Mouse (Mus musculus) hindbrain, embryonic 12.5 days (tissue): ENCODE measurements around the gene Erc2. TPM values are rescaled to one million over a fixed set of nuclear protein-coding genes. Genes with fewer than 3 reads are reported as not detected.

Experiments used
- ATAC-seq: fragments of 200-750 bp; cut with Nextera tagmentation; 2 replicates; pipeline ENCODE4 v1.8.0; 2017; ENCODE audit warnings: moderate TSS enrichment; ENCODE audit not compliant: low FRiP score
- H3K27ac ChIP-seq: fragments of 300-500 bp; sonication (generic); 2 replicates; pipeline ENCODE4 v1.5.1; 2016; ENCODE audit warnings: mild to moderate bottlenecking
- H3K27me3 ChIP-seq: fragments of 300-500 bp; sonication (generic); 2 replicates; pipeline ENCODE4 v1.6.1; 2016; ENCODE audit warnings: mild to moderate bottlenecking
- H3K36me3 ChIP-seq: fragments of 300-500 bp; sonication (generic); 2 replicates; pipeline ENCODE4 v1.6.1; 2016; ENCODE audit warnings: mild to moderate bottlenecking
- H3K4me1 ChIP-seq: fragments of 300-500 bp; sonication (generic); 2 replicates; pipeline ENCODE4 v1.6.1; 2016
- H3K4me2 ChIP-seq: fragments of 300-500 bp; sonication (generic); replicated peaks from 2 replicates; pipeline ENCODE4 v1.6.1; 2016; ENCODE audit warnings: mild to moderate bottlenecking
- H3K4me3 ChIP-seq: fragments of 300-500 bp; sonication (generic); 2 replicates; pipeline ENCODE4 v1.5.1; 2016; ENCODE audit warnings: mild to moderate bottlenecking
- H3K9ac ChIP-seq: fragments of 300-500 bp; sonication (generic); 2 replicates; pipeline ENCODE4 v1.6.1; 2016; ENCODE audit warnings: mild to moderate bottlenecking, moderate library complexity
- H3K9me3 ChIP-seq: fragments of 300-500 bp; sonication (generic); replicated peaks from 2 replicates; pipeline ENCODE4 v1.6.1; 2016; ENCODE audit warnings: mild to moderate bottlenecking
- WGBS: fragments of 180-500 bp; shearing (Covaris S2); methylation state at CpG from one replicate; pipeline ENCODE4 v1.1.7; 2016; 5-methylcytosine and 5-hydroxymethylcytosine counted together
- polyA plus RNA-seq: library from polyadenylated mRNA; unstranded; fragments of >200 nt; fragmentation: Nextera tagmentation; extraction: Ambion mirVana; gene quantifications from 2 replicates; pipeline ENCODE4 v1.2.1, GENCODE M21; 2016

Erc2 gene
- polyA plus RNA-seq, 1 experiment from 2014 or later: 36.0 TPM

- WGBS: 12% methylated on average over 27 of the region's 27 CpGs
- no peaks in the 10 kb centered on the region for H3K36me3 ChIP-seq
- H3K9ac ChIP-seq: peak overlapping the region; percentile 83
- H3K4me1 ChIP-seq: peaks cover 52% of the 10 kb centered on the region
- peak overlapping the region; percentile 87 for H3K4me2 ChIP-seq
- no peak for ATAC-seq
- peak overlapping the region; percentile 86 for H3K27ac ChIP-seq
- H3K4me3 ChIP-seq: peak overlapping the region; percentile 65
- H3K9me3 ChIP-seq: no peaks in the 10 kb centered on the region
- H3K27me3 ChIP-seq: peaks cover 32% of the 10 kb centered on the region
Measured at GRCm38 (mm10) chr14:28508288-28509258, 886.3 kb downstream of the Erc2 start.

- Histone ChIP-seq H3K4me2 (peak overlapping the region; percentile 87), H3K9me3 (no peaks in the 10 kb centered on the region), H3K27me3 (peaks cover 31% of the 10 kb centered on the region), H3K36me3 (no peaks in the 10 kb centered on the region), H3K9ac (peak overlapping the region; percentile 83), H3K4me3 (peak overlapping the region; percentile 65), H3K27ac (peak overlapping the region; percentile 86), H3K4me1 (peaks cover 52% of the 10 kb centered on the region)
- under 1% methylated on average over 47 of the region's 47 CpGs for WGBS
- ATAC-seq: 0 out of 2 replicates have a peak, but pooled peaks have one; percentile 21
Measured at GRCm38 (mm10) chr14:28509441-28510340, 887.5 kb downstream of the Erc2 start.

GRCm38 (mm10) chr14:28510341-28511028 lies 888.3 kb downstream of the Erc2 start:
- ATAC-seq: no peak
- H3K27me3 ChIP-seq: peaks cover 31% of the 10 kb centered on the region

GRCm38 (mm10) chr14:28511029-28511651 lies 888.9 kb downstream of the Erc2 start:
- H3K4me3 ChIP-seq: peak overlapping the region; percentile 65
- no peaks in the 10 kb centered on the region for H3K9me3 ChIP-seq
- H3K9ac ChIP-seq: peak overlapping the region; percentile 83
- WGBS: under 1% methylated on average over 36 of the region's 41 CpGs
- peaks cover 31% of the 10 kb centered on the region for H3K27me3 ChIP-seq
- H3K27ac ChIP-seq: peak overlapping the region; percentile 86
- H3K4me1 ChIP-seq: peaks cover 61% of the 10 kb centered on the region
- H3K4me2 ChIP-seq: peak overlapping the region; percentile 87
- H3K36me3 ChIP-seq: no peaks in the 10 kb centered on the region
- 0 out of 2 replicates have a peak, but pooled peaks have one; percentile 24 for ATAC-seq

More at GRCm38 (mm10) chr14:28510341-28511028, 888.3 kb downstream of the Erc2 start:
- no peaks in the 10 kb centered on the region for H3K9me3 ChIP-seq
- H3K27ac ChIP-seq: peak overlapping the region; percentile 86
- H3K4me2 ChIP-seq: peak overlapping the region; percentile 87
- peak overlapping the region; percentile 65 for H3K4me3 ChIP-seq
- peaks cover 59% of the 10 kb centered on the region for H3K4me1 ChIP-seq
- WGBS: 1% methylated on average over 29 of the region's 29 CpGs
- H3K36me3 ChIP-seq: no peaks in the 10 kb centered on the region
- peak overlapping the region; percentile 83 for H3K9ac ChIP-seq

- Histone ChIP-seq H3K27ac (0 out of 2 replicates have a peak overlapping the region, but pooled peaks have one; percentile 14), H3K27me3 (peaks cover 20% of the 10 kb centered on the region), H3K9ac (no peak overlapping the region; the same call in 1 of the 2 replicates), H3K4me3 (peak overlapping the region; percentile 65), H3K4me1 (peaks cover 52% of the 10 kb centered on the region), H3K9me3 (no peaks in the 10 kb centered on the region), H3K4me2 (peak overlapping the region; percentile 87), H3K36me3 (no peaks in the 10 kb centered on the region)
- ATAC-seq: no peak
- WGBS: 53% methylated on average over 5 of the region's 5 CpGs
Measured at GRCm38 (mm10) chr14:28512805-28513590, 890.8 kb downstream of the Erc2 start.

GRCm38 (mm10) chr14:28514171-28514570 lies 891.9 kb downstream of the Erc2 start:
- 28% methylated on average over 2 of the region's 2 CpGs for WGBS
- peak overlapping the region; percentile 87 for H3K4me2 ChIP-seq

GRCm38 (mm10) chr14:28515331-28515730 lies 893.1 kb downstream of the Erc2 start:
- WGBS: 32% methylated on average over 6 of the region's 6 CpGs
- Histone ChIP-seq H3K9ac (no peak overlapping the region), H3K36me3 (peaks cover 7% of the 10 kb centered on the region; the same call in 1 of the 2 replicates)

More at GRCm38 (mm10) chr14:28514171-28514570, 891.9 kb downstream of the Erc2 start:
- H3K9me3 ChIP-seq: no peaks in the 10 kb centered on the region
- H3K4me1 ChIP-seq: peaks cover 47% of the 10 kb centered on the region
- ATAC-seq: no peak
- peak overlapping the region; percentile 0; the same call in 1 of the 2 replicates for H3K4me3 ChIP-seq
- H3K36me3 ChIP-seq: peaks cover under 1% of the 10 kb centered on the region; the same call in 1 of the 2 replicates
- peaks cover 13% of the 10 kb centered on the region for H3K27me3 ChIP-seq
- no peak overlapping the region for H3K9ac ChIP-seq
- H3K27ac ChIP-seq: no peak overlapping the region

GRCm38 (mm10) chr14:28517631-28518560 lies 895.7 kb downstream of the Erc2 start:
- Histone ChIP-seq H3K27me3 (peaks cover 3% of the 10 kb centered on the region), H3K4me3 (no peak overlapping the region), H3K4me2 (peak overlapping the region; percentile 11; the same call in 1 of the 2 replicates), H3K36me3 (peaks cover 20% of the 10 kb centered on the region), H3K9ac (no peak overlapping the region), H3K9me3 (no peaks in the 10 kb centered on the region), H3K4me1 (peaks cover 21% of the 10 kb centered on the region), H3K27ac (no peak overlapping the region)
- WGBS: 71% methylated on average over 39 of the region's 39 CpGs
- no peak for ATAC-seq

More at GRCm38 (mm10) chr14:28515331-28515730, 893.1 kb downstream of the Erc2 start:
- H3K27ac ChIP-seq: peak overlapping the region; percentile 35; the same call in 1 of the 2 replicates
- H3K4me3 ChIP-seq: no peak overlapping the region
- H3K27me3 ChIP-seq: peaks cover 6% of the 10 kb centered on the region
- H3K9me3 ChIP-seq: no peaks in the 10 kb centered on the region
- ATAC-seq: no peak
- peaks cover 36% of the 10 kb centered on the region for H3K4me1 ChIP-seq
- peak overlapping the region; percentile 39 for H3K4me2 ChIP-seq

- no peak overlapping the region for H3K9ac ChIP-seq
- H3K36me3 ChIP-seq: peaks cover 24% of the 10 kb centered on the region
- H3K9me3 ChIP-seq: no peaks in the 10 kb centered on the region
- H3K4me1 ChIP-seq: peaks cover 6% of the 10 kb centered on the region
- H3K4me3 ChIP-seq: no peak overlapping the region
- H3K27me3 ChIP-seq: no peaks in the 10 kb centered on the region; the same call in 1 of the 2 replicates
- H3K27ac ChIP-seq: no peak overlapping the region
- no peak overlapping the region for H3K4me2 ChIP-seq
- no peak for ATAC-seq
- WGBS: 97% methylated on average over 1 of the region's 1 CpGs
Measured at GRCm38 (mm10) chr14:28521106-28521505, 898.9 kb downstream of the Erc2 start.
